Mouse (Mus musculus): ENCODE measurements around the gene Card19. TPM values are rescaled to one million over a fixed set of nuclear protein-coding genes. Genes with fewer than 3 reads are reported as not detected.

Gene Card19
- polyA plus RNA-seq, 1 experiment = 534 TPM

GRCm38 (mm10) chr13:49247740-49248466 lies 32.1 kb upstream of the Card19 start:
- peak overlapping the region; percentile 99 for H3K4me3 ChIP-seq (replicated peaks)
- no peaks in the 10 kb centered on the region for H3K9me3 ChIP-seq
- TF ChIP-seq GATA1 (IDR thresholded peaks at IDR 0.05; ENCODE audit: borderline replicate concordance, low read length) (no peak), FLI1 (IDR thresholded peaks at IDR 0.05; ENCODE audit: low read length) (no peak)
- no peaks in the 10 kb centered on the region for H3K27me3 ChIP-seq (replicated peaks)
- peaks cover 37% of the 10 kb centered on the region for H3K36me3 ChIP-seq (replicated peaks; ENCODE audit: low read length)
- H3K4me1 ChIP-seq = peaks cover 96% of the 10 kb centered on the region

GRCm38 (mm10) chr13:49247232-49247739 lies 31.4 kb upstream of the Card19 start:
- peaks cover 40% of the 10 kb centered on the region for H3K36me3 ChIP-seq (replicated peaks; ENCODE audit: low read length)
- H3K27me3 ChIP-seq (replicated peaks) = no peaks in the 10 kb centered on the region
- H3K9me3 ChIP-seq = no peaks in the 10 kb centered on the region
- TF ChIP-seq FLI1 (IDR thresholded peaks at IDR 0.05; ENCODE audit: low read length) (no peak), GATA1 (IDR thresholded peaks at IDR 0.05; ENCODE audit: borderline replicate concordance, low read length) (no peak)
- peak overlapping the region; percentile 99 for H3K4me3 ChIP-seq (replicated peaks)
- peaks cover 96% of the 10 kb centered on the region for H3K4me1 ChIP-seq

DNA sequence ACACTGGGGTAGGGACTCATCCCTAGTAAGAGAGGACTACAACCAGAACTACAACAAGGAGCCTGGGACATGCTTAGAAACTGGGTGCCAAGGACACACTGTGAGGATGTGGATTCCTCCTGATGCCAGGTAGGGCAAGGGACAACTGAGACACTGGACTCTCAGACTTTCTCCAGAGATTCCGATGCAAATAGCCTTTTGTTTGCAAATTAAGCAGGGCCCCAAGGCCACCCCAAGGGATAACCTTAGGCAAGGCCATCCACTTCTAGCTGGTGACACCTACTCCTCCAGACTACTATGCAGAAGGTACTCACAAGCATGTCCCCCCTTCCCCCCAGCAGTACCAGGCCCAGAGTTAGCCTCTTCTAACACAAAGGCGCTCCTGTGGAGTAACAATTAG lies 30.8 kb upstream of the Card19 start:
- no peak for TF ChIP-seq FLI1 (IDR thresholded peaks at IDR 0.05; ENCODE audit: low read length)
- TF ChIP-seq GATA1 (IDR thresholded peaks at IDR 0.05; ENCODE audit: borderline replicate concordance, low read length) = no peak
- peaks cover 96% of the 10 kb centered on the region for H3K4me1 ChIP-seq
- H3K36me3 ChIP-seq (replicated peaks; ENCODE audit: low read length) = peaks cover 46% of the 10 kb centered on the region
- H3K4me3 ChIP-seq (replicated peaks) = peak overlapping the region; percentile 99
- no peaks in the 10 kb centered on the region for H3K9me3 ChIP-seq
- H3K27me3 ChIP-seq (replicated peaks) = no peaks in the 10 kb centered on the region

DNA sequence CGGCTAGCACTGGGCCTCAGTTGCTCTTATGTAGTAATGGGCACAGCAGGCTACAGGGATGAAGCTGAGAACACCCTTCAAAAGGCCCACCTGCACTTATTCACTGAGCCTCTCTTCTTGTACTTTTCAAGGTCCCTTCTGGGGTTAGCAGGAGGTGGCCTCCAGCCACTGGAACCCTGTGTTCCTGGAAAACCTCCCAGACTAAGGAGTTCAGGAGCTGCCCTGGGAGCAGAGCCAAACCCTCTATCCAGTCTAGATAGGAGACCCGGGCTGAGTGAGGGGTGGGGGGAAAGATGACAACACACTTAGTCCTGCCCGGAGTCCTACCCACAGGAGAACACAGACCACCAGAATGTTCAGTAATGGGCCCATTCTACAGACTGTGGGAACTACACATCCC lies 30.2 kb upstream of the Card19 start:
- peaks cover 96% of the 10 kb centered on the region for H3K4me1 ChIP-seq
- no peaks in the 10 kb centered on the region for H3K9me3 ChIP-seq
- no peaks in the 10 kb centered on the region for H3K27me3 ChIP-seq (replicated peaks)
- peak overlapping the region; percentile 99 for H3K4me3 ChIP-seq (replicated peaks)
- TF ChIP-seq GATA1 (IDR thresholded peaks at IDR 0.05; ENCODE audit: borderline replicate concordance, low read length) = no peak
- TF ChIP-seq FLI1 (IDR thresholded peaks at IDR 0.05; ENCODE audit: low read length) = no peak
- H3K36me3 ChIP-seq (replicated peaks; ENCODE audit: low read length) = peaks cover 52% of the 10 kb centered on the region

DNA sequence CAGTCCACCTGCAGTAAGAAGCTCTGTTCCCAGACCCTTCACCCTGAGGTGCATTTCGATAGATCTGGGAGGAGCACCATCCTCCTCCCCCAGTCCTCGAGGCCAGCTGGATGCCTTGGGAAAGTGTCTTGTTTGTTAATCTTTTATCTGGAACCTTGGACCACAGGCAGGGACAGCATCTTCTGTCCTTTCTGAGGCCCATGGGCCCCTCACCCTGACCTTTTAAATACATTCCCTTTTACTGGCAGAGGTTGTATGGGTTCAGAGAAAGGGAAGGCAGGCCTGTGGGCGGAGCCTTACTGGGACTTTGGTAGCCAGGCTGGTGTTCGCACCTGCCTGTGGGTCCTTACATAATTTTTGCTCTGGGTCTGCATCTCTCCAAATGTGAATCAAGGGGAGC lies 29.4 kb upstream of the Card19 start:
- TF ChIP-seq FLI1 (IDR thresholded peaks at IDR 0.05; ENCODE audit: low read length) (no peak), GATA1 (IDR thresholded peaks at IDR 0.05; ENCODE audit: borderline replicate concordance, low read length) (no peak)
- Histone ChIP-seq H3K9me3 (no peaks in the 10 kb centered on the region), H3K36me3 (replicated peaks; ENCODE audit: low read length) (peaks cover 58% of the 10 kb centered on the region)

DNA sequence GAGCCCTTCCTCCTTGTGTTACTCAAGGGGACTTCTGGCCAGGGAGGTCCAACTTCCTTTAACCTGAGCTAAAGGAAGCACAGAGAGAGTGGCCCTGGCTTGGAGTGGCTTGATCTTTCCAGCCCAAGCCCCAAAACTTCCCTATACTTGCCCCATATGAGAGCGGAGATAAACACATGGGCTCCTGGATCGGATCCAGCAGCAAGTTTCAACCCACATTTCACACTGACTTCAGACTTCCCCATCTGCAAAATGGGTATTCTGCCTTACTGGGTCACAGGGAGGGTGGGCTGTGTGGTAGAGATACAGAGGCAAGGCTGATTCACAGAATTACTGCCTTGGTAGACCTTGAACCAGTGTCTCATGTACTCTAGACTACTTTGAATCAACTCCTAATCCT lies 27.7 kb upstream of the Card19 start:
- H3K9me3 ChIP-seq = no peaks in the 10 kb centered on the region
- H3K4me3 ChIP-seq (replicated peaks) = peak overlapping the region; percentile 99
- H3K27me3 ChIP-seq (replicated peaks) = no peaks in the 10 kb centered on the region
- H3K36me3 ChIP-seq (replicated peaks; ENCODE audit: low read length) = peaks cover 76% of the 10 kb centered on the region
- peaks cover 96% of the 10 kb centered on the region for H3K4me1 ChIP-seq
- TF ChIP-seq GATA1 (IDR thresholded peaks at IDR 0.05; ENCODE audit: borderline replicate concordance, low read length) (no peak), FLI1 (IDR thresholded peaks at IDR 0.05; ENCODE audit: low read length) (no peak)

More for the DNA sequence above, 29.4 kb upstream of the Card19 start:
- Histone ChIP-seq H3K27me3 (replicated peaks) (no peaks in the 10 kb centered on the region), H3K4me1 (peaks cover 96% of the 10 kb centered on the region), H3K4me3 (replicated peaks) (peak overlapping the region; percentile 99)

GRCm38 (mm10) chr13:49242321-49243065 lies 26.7 kb upstream of the Card19 start:
- Histone ChIP-seq H3K36me3 (replicated peaks; ENCODE audit: low read length) (peaks cover 86% of the 10 kb centered on the region), H3K27me3 (replicated peaks) (no peaks in the 10 kb centered on the region), H3K9me3 (no peaks in the 10 kb centered on the region), H3K4me3 (replicated peaks) (peak overlapping the region; percentile 91), H3K4me1 (peaks cover 98% of the 10 kb centered on the region)
- TF ChIP-seq FLI1 (IDR thresholded peaks at IDR 0.05; ENCODE audit: low read length) (peak; percentile 80), GATA1 (IDR thresholded peaks at IDR 0.05; ENCODE audit: borderline replicate concordance, low read length) (peak; percentile 83; the same call in 1 of the 3 replicates)

DNA sequence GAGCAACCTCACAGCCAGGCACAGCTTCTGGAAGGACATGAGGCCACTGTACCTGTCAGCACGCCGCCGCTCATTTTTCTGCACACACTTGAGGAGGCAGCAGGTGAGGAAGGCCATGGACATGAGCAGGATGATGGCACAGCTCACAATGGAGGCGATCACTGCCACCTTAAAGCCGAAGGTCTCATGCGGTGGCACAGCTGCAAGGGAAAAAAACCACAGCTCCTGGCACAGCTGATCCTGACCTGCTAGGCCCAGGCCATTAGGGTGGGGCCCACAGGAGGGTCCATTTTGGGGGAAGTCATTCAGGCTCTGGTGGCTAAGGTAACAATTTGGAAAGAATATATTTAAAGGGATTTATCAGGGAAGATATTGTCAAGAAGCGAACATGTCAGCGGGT lies 22.9 kb upstream of the Card19 start:
- Histone ChIP-seq H3K36me3 (replicated peaks; ENCODE audit: low read length) (peaks cover 93% of the 10 kb centered on the region), H3K27me3 (replicated peaks) (no peaks in the 10 kb centered on the region)
- TF ChIP-seq GATA1 (IDR thresholded peaks at IDR 0.05; ENCODE audit: borderline replicate concordance, low read length) = no peak
- no peak for TF ChIP-seq FLI1 (IDR thresholded peaks at IDR 0.05; ENCODE audit: low read length)

GRCm38 (mm10) chr13:49237617-49238016 lies 21.8 kb upstream of the Card19 start:
- no peaks in the 10 kb centered on the region for H3K27me3 ChIP-seq (replicated peaks)
- H3K4me1 ChIP-seq = peaks cover 93% of the 10 kb centered on the region
- no peak overlapping the region for H3K4me3 ChIP-seq (replicated peaks)
- H3K36me3 ChIP-seq (replicated peaks; ENCODE audit: low read length) = peaks cover 97% of the 10 kb centered on the region
- TF ChIP-seq FLI1 (IDR thresholded peaks at IDR 0.05; ENCODE audit: low read length) (no peak), GATA1 (IDR thresholded peaks at IDR 0.05; ENCODE audit: borderline replicate concordance, low read length) (no peak)
- 0 out of 2 replicates have a peak, but pooled peaks cover 4% of the 10 kb centered on the region for H3K9me3 ChIP-seq

More for the DNA sequence above, 22.9 kb upstream of the Card19 start:
- peak overlapping the region; percentile 51 for H3K4me3 ChIP-seq (replicated peaks)
- 0 out of 2 replicates have a peak, but pooled peaks cover 4% of the 10 kb centered on the region for H3K9me3 ChIP-seq
- peaks cover 93% of the 10 kb centered on the region for H3K4me1 ChIP-seq

Measured in megakaryocyte, embryonic 14.5 days (primary cell).